Mouse (Mus musculus) right cerebral cortex, postnatal 14 days (tissue): ENCODE measurements around the gene Rpl13.
"Not testable (repeated sequence)": the region's sequence is repeated elsewhere in the genome, so short reads cannot be mapped to it uniquely, and the experiment has no call there.

ENCODE experiments used
- DNase-seq: peaks from one replicate; pipeline ENCODE4 v3.0.0; 2022

Gene Rpl13

DNA sequence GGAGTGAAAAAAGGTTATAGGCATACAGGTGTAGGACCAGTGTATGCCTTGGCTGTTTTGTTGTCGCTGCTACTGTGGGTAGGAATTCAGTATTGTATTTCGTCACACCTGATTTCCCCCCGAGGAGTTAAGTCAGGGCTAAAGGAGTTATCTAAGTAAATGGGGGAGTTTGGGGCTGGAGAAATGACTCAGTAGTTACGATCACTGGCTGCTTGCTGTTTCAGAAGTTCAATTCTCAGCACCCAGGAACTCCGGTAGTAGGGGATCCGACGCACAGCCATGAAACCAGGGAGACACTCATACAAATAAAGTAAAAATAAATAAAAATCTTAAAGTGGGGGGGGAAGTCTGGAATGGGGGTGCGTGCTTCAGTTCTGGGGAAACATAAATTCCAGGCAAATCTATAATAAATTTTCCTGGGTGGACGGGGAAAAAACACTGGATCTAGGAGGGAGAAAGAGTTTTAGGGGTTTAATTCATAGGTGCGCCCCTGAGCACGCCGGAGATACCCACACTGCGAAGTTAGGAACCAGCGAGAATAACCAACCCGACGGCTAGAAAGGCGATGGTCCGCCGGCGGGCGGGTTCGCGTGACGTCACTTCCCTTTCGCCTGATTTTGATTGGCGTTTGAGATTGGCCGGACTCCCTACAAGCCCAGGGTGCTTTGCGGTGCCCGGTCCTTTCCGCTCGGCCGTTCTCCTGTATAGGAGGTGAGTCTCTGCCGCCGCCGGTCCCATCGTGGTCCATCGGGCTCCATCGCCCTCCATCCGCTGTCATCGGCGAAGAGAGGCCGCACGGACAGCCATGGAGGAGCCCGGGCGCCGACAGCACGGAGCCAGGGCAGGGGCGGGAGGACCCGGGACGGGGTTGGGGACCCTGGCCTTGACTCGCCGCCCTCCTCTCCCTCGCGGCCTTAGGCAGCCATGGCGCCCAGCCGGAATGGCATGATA lies at the start of gene Rpl13:
TSS of gene Rpl13 (plus strand) at position 616 of the 951 bp plus-strand sequence.
- peak; percentile 97 for DNase-seq

DNA sequence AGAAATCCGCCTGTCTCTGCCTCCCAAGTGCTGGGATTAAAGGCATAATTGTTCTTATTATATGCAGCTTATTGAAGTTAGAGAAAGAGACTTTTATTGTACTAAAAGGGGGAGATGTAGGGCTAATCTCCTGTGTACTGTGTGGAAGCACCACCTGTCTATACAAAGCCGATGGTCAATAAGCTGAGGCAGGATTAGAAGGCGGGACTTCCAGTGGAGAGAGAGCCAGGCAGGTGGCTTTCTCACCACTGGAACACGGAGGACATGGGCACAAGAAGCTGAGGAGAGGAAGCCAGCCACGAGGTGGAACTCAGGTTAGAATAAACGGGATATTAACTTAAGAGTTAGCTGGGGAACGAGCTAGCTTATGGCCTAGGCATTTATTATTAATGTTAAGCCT lies 39.4 kb upstream of the Rpl13 start, which contains the start of gene Spg7:
TSS of gene Spg7 (plus strand) at position 222 of the 400 bp plus-strand sequence.
- no peak for DNase-seq

DNA sequence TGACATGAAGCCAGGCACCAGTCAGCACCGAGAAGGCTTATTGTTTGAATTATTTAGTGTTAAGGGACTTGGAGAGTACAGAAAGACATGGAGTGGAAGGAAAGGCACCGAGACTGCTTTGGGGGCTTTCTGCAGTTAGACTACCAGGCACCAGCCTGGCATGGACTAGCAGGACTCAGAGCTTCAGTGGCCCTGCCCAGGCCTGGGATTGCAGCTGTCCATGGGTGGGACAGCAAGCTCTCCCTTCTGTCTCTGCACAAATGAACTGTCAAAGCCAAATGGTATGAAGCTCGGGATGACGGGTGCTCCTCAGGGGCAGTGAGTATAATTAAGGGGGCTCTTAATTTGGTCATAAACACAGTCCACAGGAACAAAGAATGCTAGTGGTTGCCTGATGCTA lies 38.1 kb upstream of the Rpl13 start:
- no peak for DNase-seq

DNA sequence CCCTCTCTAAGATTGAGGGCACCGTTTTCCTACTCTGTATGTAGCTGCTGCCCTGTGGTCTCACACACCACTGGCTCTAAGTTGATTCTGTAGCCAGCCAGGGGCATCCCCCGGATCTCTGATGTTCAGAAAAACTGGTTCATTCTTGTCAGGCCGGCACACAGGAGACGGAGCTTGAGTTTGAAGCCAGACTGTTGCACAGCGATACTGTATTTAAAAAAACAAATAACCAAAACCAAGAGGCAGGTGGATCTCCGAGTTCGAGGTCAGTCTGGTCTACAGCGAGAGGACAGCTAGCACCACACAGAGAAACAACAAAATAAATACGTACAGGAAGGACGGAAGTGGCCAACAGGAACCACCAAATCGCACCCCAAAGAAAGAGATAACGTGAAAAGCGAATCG lies 37.3 kb upstream of the Rpl13 start:
- DNase-seq, result no peak

GRCm38 (mm10) chr8:123065214-123066100 lies 36.7 kb upstream of the Rpl13 start:
- peak; percentile 96 for DNase-seq

DNA sequence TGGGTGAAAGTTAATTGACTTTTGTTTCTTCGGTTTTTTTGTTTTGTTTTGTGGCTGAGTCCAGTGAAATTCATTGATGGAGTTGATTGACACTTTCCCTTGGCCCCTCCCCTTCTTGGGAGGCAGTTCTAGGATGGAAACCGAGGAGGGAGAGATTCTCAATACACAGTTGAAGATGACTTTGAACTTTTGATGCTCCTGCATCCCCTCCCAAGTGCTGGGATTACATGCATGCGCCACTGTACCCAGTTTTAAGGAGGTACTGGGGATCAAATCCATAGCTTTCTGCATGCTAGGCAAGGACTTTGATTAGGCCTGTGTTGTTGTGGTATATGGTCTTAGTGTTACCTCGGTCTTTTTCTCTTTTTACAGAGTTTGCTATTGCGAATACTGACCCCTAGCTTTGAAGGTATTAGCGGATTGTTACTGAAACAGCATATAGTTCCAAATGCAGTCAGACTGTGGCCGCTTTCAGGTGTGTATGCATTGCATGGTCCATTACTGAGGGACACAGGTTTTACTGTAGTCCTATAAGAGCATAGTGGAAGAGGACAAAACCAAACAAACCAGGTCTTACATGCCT lies 36.0 kb upstream of the Rpl13 start:
- no peak for DNase-seq

DNA sequence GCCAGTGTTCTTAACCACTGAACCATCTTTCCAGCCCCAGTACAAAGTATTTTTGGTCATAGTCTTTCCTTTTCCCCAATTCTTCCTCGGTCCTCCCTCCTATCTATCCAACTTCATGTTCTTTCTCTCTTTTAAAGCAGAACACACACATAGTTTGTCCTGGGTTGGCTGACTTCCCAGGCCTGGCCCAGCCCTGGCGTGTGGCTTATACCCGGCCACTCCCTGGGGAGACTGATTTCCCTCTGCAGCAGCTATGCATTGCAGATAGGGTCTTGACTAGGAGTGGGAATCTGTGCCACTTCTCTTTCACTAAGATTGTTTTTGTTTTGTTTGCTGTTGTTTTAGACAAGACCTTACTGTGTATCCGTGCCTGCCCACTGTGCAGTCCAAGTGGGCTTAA lies 31.0 kb upstream of the Rpl13 start:
- no peak for DNase-seq

DNA sequence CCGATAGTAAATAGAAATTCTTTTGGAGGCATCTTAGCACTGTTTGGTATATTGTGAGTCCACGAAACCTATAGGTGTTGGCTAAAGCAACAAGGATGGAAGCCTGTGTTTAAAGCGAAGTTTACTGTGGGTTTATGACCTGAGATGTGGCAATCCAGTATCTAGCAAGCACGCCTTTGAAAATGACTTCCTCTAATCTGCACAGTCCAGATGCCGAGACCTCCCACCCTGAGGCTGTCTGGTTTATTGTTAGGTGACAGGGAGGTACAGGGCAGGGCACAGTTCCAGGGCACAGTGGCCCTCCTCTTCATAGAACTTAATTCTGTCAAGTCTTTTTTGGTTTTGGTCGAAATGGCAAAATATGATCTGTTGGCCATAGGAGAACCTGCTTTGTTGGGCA lies 24.9 kb upstream of the Rpl13 start:
- no peak for DNase-seq

DNA sequence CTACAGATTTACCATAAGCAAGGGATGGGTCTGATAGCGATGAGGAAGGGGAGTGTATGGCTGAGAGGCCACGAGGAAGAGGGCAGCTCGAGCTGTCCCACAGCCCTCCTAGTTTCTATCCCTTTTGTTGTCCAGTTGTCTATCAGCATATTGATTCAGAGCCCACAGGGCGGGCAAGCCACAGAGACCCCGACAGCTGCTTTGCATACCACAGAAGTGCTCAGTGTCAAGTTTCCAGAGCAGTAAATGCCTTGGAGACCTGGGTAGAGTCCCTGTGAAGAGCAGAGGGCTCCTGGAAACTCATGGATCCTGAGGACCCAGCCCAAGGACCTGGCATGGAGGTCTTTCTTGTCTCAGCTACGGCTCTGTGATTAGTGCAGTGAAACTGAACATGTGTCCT lies 19.2 kb upstream of the Rpl13 start:
- DNase-seq, result no peak

DNA sequence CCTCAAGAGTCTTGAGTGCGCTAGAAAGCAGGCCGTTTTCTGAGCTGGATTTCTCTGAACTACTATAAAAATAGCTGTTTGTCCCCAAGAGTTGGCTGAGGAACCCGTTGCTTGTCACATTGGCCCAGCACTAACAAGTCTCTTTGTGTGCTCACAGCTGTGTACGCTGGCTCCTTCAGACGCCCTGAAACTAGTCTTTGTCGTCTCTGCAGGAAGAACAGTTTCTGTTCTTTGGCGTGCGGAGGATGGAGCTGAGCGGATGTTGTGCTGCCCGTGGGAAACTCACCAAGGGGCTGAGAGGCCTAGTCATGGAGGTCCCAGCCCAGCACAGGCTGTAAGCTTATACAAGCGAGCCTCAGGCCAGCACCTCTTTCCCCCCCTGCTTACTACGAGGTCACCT lies 18.5 kb upstream of the Rpl13 start:
- DNase-seq, result peak; percentile 19

DNA sequence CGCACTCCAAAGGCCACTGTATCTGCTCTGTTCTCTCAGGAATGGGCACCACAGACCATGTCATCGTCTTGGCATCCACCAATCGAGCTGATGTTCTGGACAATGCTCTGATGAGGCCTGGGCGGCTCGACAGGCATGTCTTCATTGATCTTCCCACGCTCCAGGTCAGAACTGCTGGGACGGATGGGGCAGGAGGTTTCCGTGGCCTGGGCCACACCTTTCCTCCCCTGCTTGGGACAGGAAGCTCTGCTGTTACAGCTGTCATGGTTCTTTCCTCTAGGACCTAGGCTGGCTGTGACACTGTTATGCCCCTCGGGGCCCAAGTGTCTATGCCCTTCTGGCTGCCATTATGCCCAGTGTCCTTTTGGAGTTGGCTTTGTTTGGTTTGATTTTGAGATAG lies 14.9 kb upstream of the Rpl13 start:
- no peak for DNase-seq

GRCm38 (mm10) chr8:123097216-123097615 lies 4.9 kb upstream of the Rpl13 start:
- no peak for DNase-seq

DNA sequence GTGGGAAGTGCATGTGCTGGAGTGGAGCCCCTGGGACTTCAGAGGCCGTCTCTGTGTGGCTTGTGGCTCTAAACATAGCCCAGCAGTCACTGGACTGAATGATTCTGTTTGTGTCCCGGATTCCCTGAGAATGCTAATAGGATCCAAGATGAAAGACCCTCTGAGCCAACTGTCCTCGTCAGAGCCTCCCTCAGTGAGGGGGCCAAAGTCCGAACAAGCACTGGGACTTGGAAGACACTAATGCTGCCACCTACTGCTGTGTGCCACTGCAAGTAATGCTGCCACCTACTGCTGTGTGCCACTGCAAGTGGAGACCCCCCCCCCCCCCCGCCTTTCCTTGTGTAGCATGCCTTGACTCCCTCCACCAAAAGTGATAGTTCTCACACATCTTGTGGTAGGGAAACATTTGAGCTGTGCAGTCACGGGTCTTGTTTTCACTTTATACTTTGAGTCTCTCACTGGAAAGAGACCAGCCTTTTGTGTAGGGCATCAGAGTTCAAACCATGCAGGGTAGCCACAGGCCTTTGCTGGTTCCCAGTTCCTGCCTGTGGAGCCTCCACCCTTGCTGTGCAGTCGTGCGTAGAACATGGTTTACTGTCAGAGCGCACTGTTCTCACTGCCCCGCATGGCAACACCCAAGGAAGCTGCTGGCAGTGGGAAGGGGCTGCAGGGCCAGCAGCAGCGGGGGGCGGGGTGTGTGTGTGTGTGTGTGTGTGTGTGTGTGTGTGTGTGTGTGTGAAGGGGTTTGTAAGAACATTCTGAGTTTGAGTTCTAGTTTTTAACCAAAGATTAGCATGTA lies 4.2 kb upstream of the Rpl13 start:
- DNase-seq, result peak; percentile 46

DNA sequence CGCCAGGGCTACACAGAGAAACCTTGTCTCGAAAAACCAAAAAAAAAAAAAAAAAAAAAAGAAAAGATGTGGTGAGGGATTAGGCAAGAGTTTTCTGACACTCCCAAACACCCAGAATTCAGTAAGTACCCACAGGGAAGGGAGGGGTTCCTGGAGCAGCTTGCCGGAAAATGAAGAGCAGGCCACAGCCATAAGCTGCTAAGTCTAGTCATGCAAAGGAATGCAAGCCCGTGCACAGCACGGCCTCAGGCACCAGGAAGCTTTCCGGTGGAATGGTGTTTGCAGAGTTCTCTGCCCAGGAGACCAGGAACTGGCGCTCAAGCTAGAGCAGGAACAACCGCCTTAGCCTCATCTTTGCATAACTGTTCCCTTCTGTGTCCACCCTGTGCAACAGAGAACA lies 1.9 kb upstream of the Rpl13 start:
- DNase-seq, result no peak

DNA sequence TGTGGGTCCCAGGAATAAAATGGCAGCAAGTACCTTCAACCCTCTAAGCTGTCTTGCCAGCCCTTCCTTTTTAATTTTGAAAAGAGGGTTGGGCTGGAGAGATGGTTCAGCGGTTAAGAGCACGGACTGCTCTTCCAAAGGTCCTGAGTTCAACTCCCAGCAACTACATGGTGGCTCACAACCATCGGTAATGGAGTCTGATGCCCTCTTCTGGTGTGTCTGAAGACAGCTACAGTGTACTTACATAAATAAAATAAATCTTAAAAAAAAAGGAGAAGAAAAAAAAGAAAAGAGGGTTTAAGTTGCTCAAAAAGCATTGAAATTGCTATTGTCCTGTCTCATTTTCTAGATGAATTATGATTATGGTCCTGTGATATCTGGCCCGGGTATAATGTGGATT lies 906 bp upstream of the Rpl13 start:
- no peak for DNase-seq

DNA sequence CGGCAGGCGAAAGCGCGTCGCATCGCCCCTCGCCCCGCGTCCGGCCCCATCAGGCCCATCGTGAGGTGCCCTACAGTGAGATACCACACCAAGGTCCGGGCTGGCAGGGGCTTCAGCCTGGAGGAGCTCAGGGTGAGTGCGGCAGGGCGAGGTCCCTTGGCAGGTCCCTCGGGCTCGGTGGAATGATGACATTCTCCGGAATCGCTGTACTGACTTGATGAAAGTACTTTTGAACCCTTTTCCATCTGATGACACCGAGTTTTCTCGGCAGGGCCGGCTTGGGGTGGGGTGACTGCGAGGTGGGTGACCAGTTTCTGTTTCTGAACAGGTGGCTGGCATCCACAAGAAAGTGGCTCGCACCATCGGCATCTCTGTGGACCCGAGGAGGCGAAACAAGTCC lies 705 bp downstream of the Rpl13 start:
- DNase-seq, result not testable (repeated sequence)

- no peak for DNase-seq
Measured at GRCm38 (mm10) chr8:123103285-123103684, 1.1 kb downstream of the Rpl13 start.

DNA sequence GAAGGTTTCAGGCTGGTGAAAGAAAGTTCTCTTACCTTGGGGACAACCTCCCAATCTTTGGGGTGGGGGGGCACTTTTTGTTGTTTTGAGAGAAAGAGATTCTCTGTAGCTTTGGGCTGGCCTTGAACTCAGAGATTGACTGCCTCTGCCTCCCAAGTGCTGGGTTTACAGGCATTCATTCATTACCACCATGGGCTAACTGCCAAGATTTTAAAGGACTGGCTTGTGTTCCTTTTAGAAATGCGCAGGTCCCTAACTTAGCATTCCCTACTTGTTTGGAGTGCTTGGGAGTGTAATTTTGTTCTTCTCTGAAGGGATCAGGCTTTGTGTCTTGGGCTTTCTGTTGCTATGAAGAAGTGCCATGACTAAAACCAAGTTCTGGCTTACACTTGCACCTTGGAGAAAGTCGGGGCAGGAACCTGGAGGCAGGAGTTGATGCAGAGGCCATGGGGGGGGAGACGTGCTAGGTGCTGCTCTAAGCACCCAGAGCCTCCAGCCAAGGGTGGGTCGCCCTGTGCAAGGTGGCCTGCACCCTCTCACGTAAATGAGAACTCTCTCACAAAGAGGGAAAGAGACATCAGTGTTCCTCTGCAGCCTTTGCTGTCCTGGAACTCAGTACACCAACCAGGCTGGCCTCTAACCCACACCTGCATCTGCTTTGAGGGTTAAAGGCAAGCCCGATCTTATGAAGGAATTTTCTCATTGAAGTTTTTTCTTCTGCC lies 2.1 kb downstream of the Rpl13 start:
- no peak for DNase-seq

GRCm38 (mm10) chr8:123105553-123106326 lies 3.6 kb downstream of the Rpl13 start:
- DNase-seq, result no peak

DNA sequence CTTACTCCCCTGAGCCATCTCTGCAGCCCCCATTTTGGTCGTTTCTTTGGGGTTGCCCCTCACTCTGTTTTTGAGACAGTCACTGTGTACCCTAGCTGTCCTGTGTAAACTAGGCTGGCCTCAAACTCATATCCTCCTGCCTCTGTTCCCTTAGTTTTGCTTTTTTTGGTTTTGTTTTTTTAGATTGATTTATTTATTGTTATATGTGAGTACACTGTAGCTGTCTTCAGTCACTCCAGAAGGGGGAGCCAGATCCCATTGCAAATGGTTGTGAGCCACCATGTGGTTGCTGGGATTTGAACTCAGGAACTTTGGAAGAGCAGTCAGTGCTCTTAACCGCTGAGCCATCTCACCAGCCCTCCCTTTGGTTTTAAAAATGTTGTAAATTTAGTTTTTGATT lies 4.4 kb downstream of the Rpl13 start:
- DNase-seq, result no peak

GRCm38 (mm10) chr8:123108010-123108409 lies 5.9 kb downstream of the Rpl13 start:
- no peak for DNase-seq
